In the genomic region with DNA sequence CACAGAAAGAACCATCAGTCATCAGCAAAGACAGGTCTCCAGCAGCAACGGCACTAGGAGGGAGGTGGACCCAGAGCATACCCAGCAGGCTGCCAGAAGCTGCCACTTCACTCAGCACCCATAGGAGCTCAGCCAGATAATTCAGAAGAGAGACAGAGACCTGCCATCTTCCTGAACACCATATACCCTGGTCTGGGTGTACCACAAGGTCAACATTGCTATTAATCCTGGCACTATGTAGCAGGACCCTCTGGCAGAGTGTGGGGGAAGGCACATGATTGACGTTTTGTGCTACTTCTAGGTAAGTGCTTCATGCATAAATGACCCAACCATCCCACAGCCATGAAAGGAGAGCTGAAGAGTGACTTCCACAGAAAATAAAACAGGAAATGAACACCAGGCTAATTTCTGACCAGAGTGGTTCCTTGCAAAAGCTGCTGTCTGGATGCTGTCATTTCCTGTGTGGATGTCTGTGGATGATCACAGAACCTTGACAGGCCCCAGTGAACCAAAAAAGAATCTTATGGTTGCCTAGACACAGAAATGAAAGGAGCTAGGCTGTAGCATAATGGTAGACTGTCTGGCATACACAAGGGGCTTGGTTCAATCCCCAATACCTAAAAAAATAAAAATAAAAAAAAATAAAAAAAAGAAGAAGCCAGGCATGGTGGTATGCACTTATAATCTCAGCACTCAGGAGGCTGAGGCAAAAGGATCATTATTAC, we compare ENCODE assay signal across 20 mouse cellular contexts. TPM values are rescaled to one million over a fixed set of nuclear protein-coding genes. Genes with fewer than 3 reads are reported as not detected.
A peak's percentile ranks its signal among the peaks of the same experiment; 100 is the strongest.
DNase-seq lines count a peak whose midpoint lies in the region; ATAC-seq and TF ChIP-seq lines count a peak whose summit lies in the region.
"Had no signal": no experiment of that assay in that cellular context is flagged by ENCODE, and none has a peak within 500 bp of the region (broad histone marks: within the 10 kb centered on the region; RNA-seq: fewer than 3 reads in every experiment).

No protein-coding gene starts in this region.

- peak; percentile 60 for ATAC-seq in kidney, embryonic 15.5 days (replicated peaks; ENCODE audit: low FRiP score)
- peak; percentile 53; the same call in 1 of the 2 replicates for ATAC-seq in stomach, embryonic 14.5 days (ENCODE audit: insufficient number of reproducible peaks, insufficient read depth, low FRiP score, low read depth)
- no peak for ATAC-seq in stomach, postnatal 0 days (ENCODE audit: low FRiP score, low TSS enrichment)
- no peak for ATAC-seq in midbrain, embryonic 16.5 days
- ATAC-seq: forebrain, embryonic 15.5 days had no signal

- H3K4me2 ChIP-seq in kidney, embryonic 15.5 days: no peak overlapping the region
- no peak overlapping the region for H3K4me2 ChIP-seq in stomach, embryonic 14.5 days (replicated peaks; ENCODE audit: low read depth, low read length)
- no peak overlapping the region for H3K4me2 ChIP-seq in stomach, postnatal 0 days (replicated peaks; ENCODE audit: low read depth)
- no peak overlapping the region for H3K4me2 ChIP-seq in midbrain, embryonic 16.5 days (ENCODE audit: low read length)
- H3K4me2 ChIP-seq: forebrain, embryonic 15.5 days; intestine, embryonic 15.5 days; limb, embryonic 15.5 days had no signal

- intact Hi-C loops in heart, postnatal 25 days (cut with DNase I): no loop called here
- intact Hi-C loops in left cerebral cortex, postnatal 25 days (cut with DNase I): no loop called here

- no peak for TF ChIP-seq CTCF in stomach, postnatal 0 days (IDR thresholded peaks at IDR 0.05; ENCODE audit: low read depth)

- no peaks in the 10 kb centered on the region for H3K36me3 ChIP-seq in kidney, embryonic 15.5 days
- H3K36me3 ChIP-seq in stomach, embryonic 14.5 days (ENCODE audit: control insufficient read depth, insufficient read depth, low read length): no peaks in the 10 kb centered on the region
- no peaks in the 10 kb centered on the region for H3K36me3 ChIP-seq in stomach, postnatal 0 days (ENCODE audit: control insufficient read depth, insufficient read depth, low read length)
- no peaks in the 10 kb centered on the region for H3K36me3 ChIP-seq in midbrain, embryonic 16.5 days (ENCODE audit: control insufficient read depth, insufficient read depth, low read length)
- H3K36me3 ChIP-seq: forebrain, embryonic 15.5 days; intestine, embryonic 15.5 days; limb, embryonic 15.5 days had no signal

- H3K4me3 ChIP-seq in kidney, embryonic 15.5 days (replicated peaks): no peak overlapping the region
- H3K4me3 ChIP-seq in stomach, embryonic 14.5 days (ENCODE audit: low read depth, low read length): no peak overlapping the region
- H3K4me3 ChIP-seq in stomach, postnatal 0 days (ENCODE audit: low read depth, low read length): no peak overlapping the region
- no peak overlapping the region for H3K4me3 ChIP-seq in midbrain, embryonic 16.5 days (ENCODE audit: low read depth, low read length)
- H3K4me3 ChIP-seq: forebrain, embryonic 15.5 days; intestine, embryonic 15.5 days; limb, embryonic 15.5 days had no signal

- no peak overlapping the region for H3K9ac ChIP-seq in kidney, embryonic 15.5 days
- no peak overlapping the region for H3K9ac ChIP-seq in stomach, embryonic 14.5 days (replicated peaks; ENCODE audit: low read depth, low read length)
- H3K9ac ChIP-seq in stomach, postnatal 0 days (ENCODE audit: low read length): no peak overlapping the region
- no peak overlapping the region for H3K9ac ChIP-seq in midbrain, embryonic 16.5 days (ENCODE audit: low read depth, low read length)
- H3K9ac ChIP-seq: forebrain, embryonic 15.5 days; intestine, embryonic 15.5 days; limb, embryonic 15.5 days had no signal

- no peaks in the 10 kb centered on the region for H3K9me3 ChIP-seq in kidney, embryonic 15.5 days (replicated peaks)
- H3K9me3 ChIP-seq in stomach, embryonic 14.5 days (ENCODE audit: control insufficient read depth, low read depth, low read length): no peaks in the 10 kb centered on the region
- no peaks in the 10 kb centered on the region for H3K9me3 ChIP-seq in stomach, postnatal 0 days (ENCODE audit: control insufficient read depth, low read length)
- no peaks in the 10 kb centered on the region for H3K9me3 ChIP-seq in midbrain, embryonic 16.5 days (replicated peaks; ENCODE audit: control insufficient read depth, low read length, poor library complexity, severe bottlenecking)
- H3K9me3 ChIP-seq: forebrain, embryonic 15.5 days; intestine, embryonic 15.5 days; limb, embryonic 15.5 days had no signal

- no peaks in the 10 kb centered on the region for H3K27me3 ChIP-seq in kidney, embryonic 15.5 days
- H3K27me3 ChIP-seq in stomach, embryonic 14.5 days (ENCODE audit: control insufficient read depth, insufficient read depth, low read length): no peaks in the 10 kb centered on the region
- H3K27me3 ChIP-seq in stomach, postnatal 0 days (ENCODE audit: control insufficient read depth, insufficient read depth, low read length): no peaks in the 10 kb centered on the region
- no peaks in the 10 kb centered on the region for H3K27me3 ChIP-seq in midbrain, embryonic 16.5 days (ENCODE audit: control insufficient read depth, insufficient read depth, low read depth, low read length)
- H3K27me3 ChIP-seq: CH12.LX; forebrain, embryonic 15.5 days; intestine, embryonic 15.5 days; limb, embryonic 15.5 days had no signal

- DNase-seq in heart, adult 11 months: peak; percentile 79
- no peak for DNase-seq in heart, postnatal 25 days (ENCODE audit: low spot score)
- no peak for DNase-seq in kidney, postnatal 36 days
- no peak for DNase-seq in stomach, postnatal 0 days (ENCODE audit: low spot score)
- DNase-seq in left cerebral cortex, postnatal 25 days (ENCODE audit: low spot score in 2 of 2): no peak
- DNase-seq: adrenal gland, adult 8-10 months; cerebellum, adult 11 months; cerebellum, postnatal 25 days; heart, postnatal 10 days; lung, adult 18-20 months; retina, postnatal 1 day; thymus, adult 18-20 months had no signal

- no peak for TF ChIP-seq EP300 in stomach, postnatal 0 days (optimal IDR thresholded peaks at IDR 0.05)

- 14% methylated on average over 2 of the region's 2 CpGs for WGBS in kidney, embryonic 15.5 days
- WGBS in stomach, embryonic 14.5 days: 11% methylated on average over 2 of the region's 2 CpGs
- WGBS in stomach, postnatal 0 days: 22% methylated on average over 2 of the region's 2 CpGs
- 59% methylated on average over 2 of the region's 2 CpGs for WGBS in midbrain, embryonic 16.5 days

- H3K27ac ChIP-seq in kidney, embryonic 15.5 days: peak overlapping the region; percentile 67; the same call in 1 of the 2 replicates
- no peak overlapping the region for H3K27ac ChIP-seq in stomach, embryonic 14.5 days (ENCODE audit: low read length)
- H3K27ac ChIP-seq in stomach, postnatal 0 days (replicated peaks): no peak overlapping the region
- 0 out of 2 replicates have a peak overlapping the region, but pooled peaks have one; percentile 22 for H3K27ac ChIP-seq in midbrain, embryonic 16.5 days (ENCODE audit: low read length)
- H3K27ac ChIP-seq: forebrain, embryonic 15.5 days; intestine, embryonic 15.5 days; limb, embryonic 15.5 days; macrophage had no signal

- peaks cover 15% of the 10 kb centered on the region for H3K4me1 ChIP-seq in kidney, embryonic 15.5 days
- H3K4me1 ChIP-seq in stomach, embryonic 14.5 days (ENCODE audit: control insufficient read depth, insufficient read depth, low read length): peaks cover 12% of the 10 kb centered on the region; the same call in 1 of the 2 replicates
- no peaks in the 10 kb centered on the region for H3K4me1 ChIP-seq in stomach, postnatal 0 days (replicated peaks; ENCODE audit: control insufficient read depth, insufficient read depth)
- no peaks in the 10 kb centered on the region for H3K4me1 ChIP-seq in midbrain, embryonic 16.5 days (ENCODE audit: control insufficient read depth, insufficient read depth, low read length)
- H3K4me1 ChIP-seq: forebrain, embryonic 15.5 days; intestine, embryonic 15.5 days had no signal

RNA-seq across cellular contexts. Expression of a gene that starts 37.5 kb away (rescaled TPM):
- under 1 TPM; 0.20 to 0.21 TPM for total RNA-seq in heart, postnatal 25 days (2021)
- 71.1 and 77.9 TPM in 2 replicates for polyA plus RNA-seq in kidney, embryonic 15.5 days (2015; fragmentation: Nextera tagmentation; extraction: Ambion mirVana)
- polyA plus RNA-seq in stomach, embryonic 14.5 days (2014; fragmentation: Nextera tagmentation; extraction: Ambion mirVana): 68.5 and 73.8 TPM in 2 replicates
- 3.3 and 3.4 TPM in 2 replicates for polyA plus RNA-seq in stomach, postnatal 0 days (2015; fragmentation: Nextera tagmentation; extraction: Ambion mirVana)
- polyA plus RNA-seq in midbrain, embryonic 16.5 days (2015; fragmentation: Nextera tagmentation; extraction: Ambion mirVana): 371 and 465 TPM in 2 replicates
- 10 to 100 TPM; 17.3 to 17.4 TPM for total RNA-seq in left cerebral cortex, postnatal 25 days (2021)
- total RNA-seq: CH12.LX had no signal
- polyA plus RNA-seq: macrophage had no signal

Comparison
In these comparisons a context has a peak if more than half of its experiments do, and no peak if none do; other contexts are left out.
1. ATAC-seq: peak in kidney, embryonic 15.5 days (single experiment) and stomach, embryonic 14.5 days (single experiment); none in stomach, postnatal 0 days (single experiment) and midbrain, embryonic 16.5 days (single experiment).
2. RNA of a gene that starts 37.5 kb away (polyA plus RNA-seq): 371 to 465 TPM in midbrain, embryonic 16.5 days, 68.5 to 73.8 TPM in stomach, embryonic 14.5 days and 71.1 to 77.9 TPM in kidney, embryonic 15.5 days; 3.3 to 3.4 TPM in stomach, postnatal 0 days; every median in the first group is over 10 times any median in the second.
3. H3K27ac ChIP-seq: peak in kidney, embryonic 15.5 days (single experiment) and midbrain, embryonic 16.5 days (single experiment); none in stomach, embryonic 14.5 days (single experiment) and stomach, postnatal 0 days (single experiment).